Mouse (Mus musculus): ENCODE data around the gene Obp2b. TPM values are rescaled to one million over a fixed set of nuclear protein-coding genes. Genes with fewer than 3 reads are reported as not detected.

Obp2b gene
- total and polyA plus RNA-seq, 3 experiments = not detected

- Histone ChIP-seq H3K36me3 (replicated peaks) (no peaks in the 10 kb centered on the region), H3K27me3 (ENCODE audit: insufficient read depth, low read length) (peaks cover 5% of the 10 kb centered on the region), H3K4me1 (ENCODE audit: insufficient read depth, low read depth, low read length) (no peaks in the 10 kb centered on the region), H3K9me3 (replicated peaks) (no peaks in the 10 kb centered on the region), H3K4me3 (ENCODE audit: low read depth, low read length) (no peak overlapping the region)
- no peak for ATAC-seq (ENCODE audit: extremely low read depth, insufficient number of reproducible peaks, low FRiP score, poor library complexity, severe bottlenecking)
- TF ChIP-seq POLR2AphosphoS5 (IDR thresholded peaks at IDR 0.05; ENCODE audit: insufficient replicate concordance, low read depth, low read length) (no peak), TAL1 (conservative IDR thresholded peaks at IDR 0.05; ENCODE audit: low read depth, low read length) (no peak), GATA2 (IDR thresholded peaks at IDR 0.05; ENCODE audit: borderline replicate concordance, low read depth, low read length) (no peak), GATA1 (IDR thresholded peaks at IDR 0.05; ENCODE audit: borderline replicate concordance, low read length) (no peak), CTCF (IDR thresholded peaks at IDR 0.05; ENCODE audit: low read depth, low read length) (no peak)
- DNase-seq (ENCODE audit: low spot score) = no peak
Measured at GRCm38 (mm10) chr2:25774640-25775039, 37.8 kb downstream of the Obp2b start.

GRCm38 (mm10) chr2:25775991-25776390 lies 39.2 kb downstream of the Obp2b start:
- no peak for DNase-seq (ENCODE audit: low spot score)
- no peaks in the 10 kb centered on the region for H3K36me3 ChIP-seq (replicated peaks)
- H3K4me1 ChIP-seq (ENCODE audit: insufficient read depth, low read depth, low read length) = no peaks in the 10 kb centered on the region
- no peaks in the 10 kb centered on the region for H3K9me3 ChIP-seq (replicated peaks)
- peaks cover 2% of the 10 kb centered on the region for H3K27me3 ChIP-seq (ENCODE audit: insufficient read depth, low read length)
- ATAC-seq (ENCODE audit: extremely low read depth, insufficient number of reproducible peaks, low FRiP score, poor library complexity, severe bottlenecking) = no peak
- TF ChIP-seq CTCF (IDR thresholded peaks at IDR 0.05; ENCODE audit: low read depth, low read length) (no peak), GATA1 (IDR thresholded peaks at IDR 0.05; ENCODE audit: borderline replicate concordance, low read length) (no peak), GATA2 (IDR thresholded peaks at IDR 0.05; ENCODE audit: borderline replicate concordance, low read depth, low read length) (no peak), POLR2AphosphoS5 (IDR thresholded peaks at IDR 0.05; ENCODE audit: insufficient replicate concordance, low read depth, low read length) (no peak), TAL1 (conservative IDR thresholded peaks at IDR 0.05; ENCODE audit: low read depth, low read length) (no peak)
- H3K4me3 ChIP-seq (ENCODE audit: low read depth, low read length) = no peak overlapping the region

- H3K36me3 ChIP-seq (replicated peaks) = no peaks in the 10 kb centered on the region
Measured at GRCm38 (mm10) chr2:25776717-25777116, 39.9 kb downstream of the Obp2b start, which contains the start of gene Lcn11. Lcn11 (plus strand) TSS chr2:25777017.

GRCm38 (mm10) chr2:25779076-25779475 lies 42.3 kb downstream of the Obp2b start:
- Histone ChIP-seq H3K4me1 (ENCODE audit: insufficient read depth, low read depth, low read length) (no peaks in the 10 kb centered on the region), H3K36me3 (replicated peaks) (no peaks in the 10 kb centered on the region), H3K27me3 (ENCODE audit: insufficient read depth, low read length) (peaks cover 2% of the 10 kb centered on the region), H3K9me3 (replicated peaks) (no peaks in the 10 kb centered on the region), H3K4me3 (ENCODE audit: low read depth, low read length) (no peak overlapping the region)
- DNase-seq (ENCODE audit: low spot score) (no peak), ATAC-seq (ENCODE audit: extremely low read depth, insufficient number of reproducible peaks, low FRiP score, poor library complexity, severe bottlenecking) (no peak)
- TF ChIP-seq GATA2 (IDR thresholded peaks at IDR 0.05; ENCODE audit: borderline replicate concordance, low read depth, low read length) = no peak
- no peak for TF ChIP-seq GATA1 (IDR thresholded peaks at IDR 0.05; ENCODE audit: borderline replicate concordance, low read length)
- no peak for TF ChIP-seq CTCF (IDR thresholded peaks at IDR 0.05; ENCODE audit: low read depth, low read length)
- TF ChIP-seq POLR2AphosphoS5 (IDR thresholded peaks at IDR 0.05; ENCODE audit: insufficient replicate concordance, low read depth, low read length) = no peak

More at GRCm38 (mm10) chr2:25776717-25777116, 39.9 kb downstream of the Obp2b start, which contains the start of gene Lcn11:
- H3K27me3 ChIP-seq (ENCODE audit: insufficient read depth, low read length) = peaks cover 2% of the 10 kb centered on the region
- TF ChIP-seq POLR2AphosphoS5 (IDR thresholded peaks at IDR 0.05; ENCODE audit: insufficient replicate concordance, low read depth, low read length) (no peak), GATA1 (IDR thresholded peaks at IDR 0.05; ENCODE audit: borderline replicate concordance, low read length) (no peak), CTCF (IDR thresholded peaks at IDR 0.05; ENCODE audit: low read depth, low read length) (no peak), TAL1 (conservative IDR thresholded peaks at IDR 0.05; ENCODE audit: low read depth, low read length) (no peak), GATA2 (IDR thresholded peaks at IDR 0.05; ENCODE audit: borderline replicate concordance, low read depth, low read length) (no peak)
- H3K4me1 ChIP-seq (ENCODE audit: insufficient read depth, low read depth, low read length) = no peaks in the 10 kb centered on the region
- no peak for DNase-seq (ENCODE audit: low spot score)
- H3K9me3 ChIP-seq (replicated peaks) = no peaks in the 10 kb centered on the region
- H3K4me3 ChIP-seq (ENCODE audit: low read depth, low read length) = no peak within 1 kb of the TSS
- ATAC-seq (ENCODE audit: extremely low read depth, insufficient number of reproducible peaks, low FRiP score, poor library complexity, severe bottlenecking) = no peak

GRCm38 (mm10) chr2:25780921-25781320 lies 44.1 kb downstream of the Obp2b start:
- ATAC-seq (ENCODE audit: extremely low read depth, insufficient number of reproducible peaks, low FRiP score, poor library complexity, severe bottlenecking) (no peak), DNase-seq (ENCODE audit: low spot score) (no peak)
- Histone ChIP-seq H3K36me3 (replicated peaks) (no peaks in the 10 kb centered on the region), H3K27me3 (ENCODE audit: insufficient read depth, low read length) (peaks cover 4% of the 10 kb centered on the region), H3K9me3 (replicated peaks) (no peaks in the 10 kb centered on the region), H3K4me1 (ENCODE audit: insufficient read depth, low read depth, low read length) (no peaks in the 10 kb centered on the region), H3K4me3 (ENCODE audit: low read depth, low read length) (no peak overlapping the region)
- TF ChIP-seq CTCF (IDR thresholded peaks at IDR 0.05; ENCODE audit: low read depth, low read length) (no peak), POLR2AphosphoS5 (IDR thresholded peaks at IDR 0.05; ENCODE audit: insufficient replicate concordance, low read depth, low read length) (no peak), GATA2 (IDR thresholded peaks at IDR 0.05; ENCODE audit: borderline replicate concordance, low read depth, low read length) (no peak), TAL1 (conservative IDR thresholded peaks at IDR 0.05; ENCODE audit: low read depth, low read length) (no peak), GATA1 (IDR thresholded peaks at IDR 0.05; ENCODE audit: borderline replicate concordance, low read length) (no peak)

- H3K9me3 ChIP-seq (replicated peaks) = no peaks in the 10 kb centered on the region
- no peaks in the 10 kb centered on the region for H3K36me3 ChIP-seq (replicated peaks)
- TF ChIP-seq GATA1 (IDR thresholded peaks at IDR 0.05; ENCODE audit: borderline replicate concordance, low read length) = no peak
- no peak for TF ChIP-seq GATA2 (IDR thresholded peaks at IDR 0.05; ENCODE audit: borderline replicate concordance, low read depth, low read length)
- TF ChIP-seq TAL1 (conservative IDR thresholded peaks at IDR 0.05; ENCODE audit: low read depth, low read length) = no peak
- TF ChIP-seq CTCF (IDR thresholded peaks at IDR 0.05; ENCODE audit: low read depth, low read length) = no peak
- TF ChIP-seq POLR2AphosphoS5 (IDR thresholded peaks at IDR 0.05; ENCODE audit: insufficient replicate concordance, low read depth, low read length) = no peak
- no peak for DNase-seq (ENCODE audit: low spot score)
- ATAC-seq (ENCODE audit: extremely low read depth, insufficient number of reproducible peaks, low FRiP score, poor library complexity, severe bottlenecking) = no peak
- H3K4me3 ChIP-seq (ENCODE audit: low read depth, low read length) = no peak within 1 kb of the TSS
- H3K4me1 ChIP-seq (ENCODE audit: insufficient read depth, low read depth, low read length) = no peaks in the 10 kb centered on the region
- peaks cover 4% of the 10 kb centered on the region for H3K27me3 ChIP-seq (ENCODE audit: insufficient read depth, low read length)
Measured at GRCm38 (mm10) chr2:25781957-25782356, 45.1 kb downstream of the Obp2b start, which contains the start of gene Gm13539. Gm13539 (plus strand) TSS chr2:25782257.
